Mouse (Mus musculus) hindbrain, embryonic 15.5 days (tissue): Measurements from ENCODE around the gene Frmd6. TPM values are rescaled to one million over a fixed set of nuclear protein-coding genes. Genes with fewer than 3 reads are reported as not detected.
A peak's percentile ranks its signal among the peaks of the same experiment; 100 is the strongest.

ENCODE experiments used
- ATAC-seq: fragments of 200-750 bp; cut with Nextera tagmentation; 2 replicates; pipeline ENCODE4 v1.8.0; 2017; ENCODE audit warnings: low read depth, moderate number of reproducible peaks, moderate TSS enrichment; ENCODE audit not compliant: low FRiP score
- H3K27ac ChIP-seq: fragments of 300-500 bp; sonication (generic); replicated peaks from 2 replicates; pipeline ENCODE4 v1.5.1; 2015; ENCODE audit warnings: mild to moderate bottlenecking, inconsistent platforms
- H3K27me3 ChIP-seq: fragments of 300-500 bp; sonication (generic); 2 replicates; pipeline ENCODE4 v1.6.1; 2015; ENCODE audit warnings: control low read depth, inconsistent platforms
- H3K36me3 ChIP-seq: fragments of 300-500 bp; sonication (generic); 2 replicates; pipeline ENCODE4 v1.6.1; 2015; ENCODE audit warnings: control low read depth, inconsistent platforms
- H3K4me1 ChIP-seq: fragments of 300-500 bp; sonication (generic); replicated peaks from 2 replicates; pipeline ENCODE4 v1.6.1; 2015; ENCODE audit warnings: control low read depth, inconsistent platforms
- H3K4me2 ChIP-seq: fragments of 300-500 bp; sonication (generic); 2 replicates; pipeline ENCODE4 v1.6.1; 2015; ENCODE audit warnings: moderate library complexity, mild to moderate bottlenecking, inconsistent platforms
- H3K4me3 ChIP-seq: fragments of 300-500 bp; sonication (generic); 2 replicates; pipeline ENCODE4 v1.5.1; 2015; ENCODE audit warnings: mild to moderate bottlenecking, inconsistent platforms
- H3K9ac ChIP-seq: fragments of 300-500 bp; sonication (generic); 2 replicates; pipeline ENCODE4 v1.6.1; 2015; ENCODE audit warnings: inconsistent platforms
- H3K9me3 ChIP-seq: fragments of 300-500 bp; sonication (generic); 2 replicates; pipeline ENCODE4 v1.6.1; 2016; ENCODE audit warnings: control low read depth, inconsistent platforms
- WGBS: fragments of 180-500 bp; shearing (Covaris S2); methylation state at CpG from one replicate; pipeline ENCODE4 v1.1.7; 2015; 5-methylcytosine and 5-hydroxymethylcytosine counted together
- polyA plus RNA-seq: library from polyadenylated mRNA; unstranded; fragments of >200 nt; fragmentation: Nextera tagmentation; extraction: Ambion mirVana; gene quantifications from 2 replicates; pipeline ENCODE4 v1.2.1, GENCODE M21; 2015

Frmd6 gene
- polyA plus RNA-seq, 1 experiment from 2014 or later = 8.9 TPM

DNA sequence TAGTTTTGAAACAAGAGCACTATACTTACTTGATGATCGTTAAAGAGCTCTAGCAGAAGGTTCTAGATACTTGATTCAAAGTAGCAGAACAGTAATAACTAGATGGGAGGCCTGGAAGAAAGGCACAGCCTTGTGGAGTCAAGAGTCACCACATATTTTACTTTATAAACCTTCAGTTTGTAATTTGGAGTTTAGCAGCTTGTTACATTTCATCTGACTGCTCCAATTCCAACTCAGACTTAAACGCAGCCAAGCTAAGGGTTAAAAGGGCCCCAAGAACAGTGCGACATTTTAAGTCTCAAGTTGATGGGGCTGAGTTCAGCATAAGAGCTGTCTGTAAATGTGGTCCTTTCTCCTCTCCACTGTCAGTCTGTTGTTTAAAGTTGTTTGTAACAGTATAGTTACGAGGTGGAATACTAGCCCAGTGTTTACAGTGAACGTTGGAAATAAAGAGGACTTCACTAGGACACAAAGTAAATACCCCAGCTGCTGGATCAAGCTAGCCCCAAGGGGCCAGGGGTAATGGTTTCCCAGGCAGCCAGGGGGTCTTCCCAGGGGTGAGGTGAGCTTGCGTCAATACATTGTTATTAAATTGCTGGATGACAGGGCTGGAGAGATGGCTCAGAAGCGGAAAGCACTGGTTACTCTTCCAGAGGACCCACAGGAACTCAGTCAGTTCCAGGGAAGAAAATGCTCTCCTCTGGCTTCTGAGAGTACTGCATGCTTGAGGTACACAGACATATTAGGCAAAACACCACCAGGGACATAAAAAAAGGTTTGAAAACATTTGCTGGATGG is 43.1 kb downstream of the Frmd6 start:
- Histone ChIP-seq H3K4me1 (peaks cover 8% of the 10 kb centered on the region; the same call in 1 of the 2 replicates), H3K36me3 (no peaks in the 10 kb centered on the region), H3K9ac (no peak overlapping the region), H3K4me2 (no peak overlapping the region), H3K4me3 (no peak overlapping the region), H3K27ac (no peak overlapping the region), H3K27me3 (no peaks in the 10 kb centered on the region), H3K9me3 (no peaks in the 10 kb centered on the region)
- ATAC-seq = no peak
- 48% methylated on average over 7 of the region's 7 CpGs for WGBS

DNA sequence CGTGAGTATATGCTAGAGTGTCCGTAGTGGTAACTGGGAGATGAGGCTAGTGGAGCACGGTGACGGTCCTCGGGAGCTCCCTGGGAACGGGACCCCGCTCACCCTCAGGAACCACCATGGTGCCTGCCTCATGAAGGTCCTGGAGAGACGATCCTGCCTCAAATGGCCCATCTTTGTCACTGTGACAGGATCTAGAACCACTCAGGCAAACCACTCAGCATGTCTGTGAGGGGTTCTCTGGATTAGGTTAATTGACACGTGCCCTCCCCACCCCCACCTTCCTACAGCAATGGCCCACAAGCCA is 43.6 kb downstream of the Frmd6 start:
- no peak overlapping the region for H3K27ac ChIP-seq
- ATAC-seq = no peak
- no peaks in the 10 kb centered on the region for H3K36me3 ChIP-seq
- H3K4me1 ChIP-seq = peaks cover 8% of the 10 kb centered on the region; the same call in 1 of the 2 replicates
- no peaks in the 10 kb centered on the region for H3K9me3 ChIP-seq
- no peaks in the 10 kb centered on the region for H3K27me3 ChIP-seq
- no peak overlapping the region for H3K4me3 ChIP-seq
- H3K9ac ChIP-seq = no peak overlapping the region
- H3K4me2 ChIP-seq = no peak overlapping the region
- WGBS = 81% methylated on average over 9 of the region's 9 CpGs

DNA sequence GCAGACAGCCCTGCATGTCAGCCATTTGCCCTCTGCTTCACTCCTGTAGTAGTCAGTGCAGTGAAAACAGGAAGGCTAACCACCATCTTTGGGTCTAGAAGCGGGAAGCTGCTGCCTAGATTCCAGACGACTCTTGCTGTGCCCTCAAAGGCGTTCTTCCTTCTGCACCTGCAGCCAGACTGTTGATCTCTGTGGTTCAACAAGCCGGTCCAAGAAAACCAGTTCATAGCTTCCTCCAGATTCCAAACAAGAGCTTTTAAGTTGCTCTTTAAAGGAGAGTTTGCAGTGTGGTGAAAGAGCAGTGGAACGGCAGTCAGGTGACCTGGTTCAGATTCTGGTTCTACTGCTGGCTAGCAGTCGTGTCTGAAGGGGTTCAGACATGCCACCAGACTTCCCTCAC is 48.2 kb downstream of the Frmd6 start:
- no peaks in the 10 kb centered on the region for H3K36me3 ChIP-seq

DNA sequence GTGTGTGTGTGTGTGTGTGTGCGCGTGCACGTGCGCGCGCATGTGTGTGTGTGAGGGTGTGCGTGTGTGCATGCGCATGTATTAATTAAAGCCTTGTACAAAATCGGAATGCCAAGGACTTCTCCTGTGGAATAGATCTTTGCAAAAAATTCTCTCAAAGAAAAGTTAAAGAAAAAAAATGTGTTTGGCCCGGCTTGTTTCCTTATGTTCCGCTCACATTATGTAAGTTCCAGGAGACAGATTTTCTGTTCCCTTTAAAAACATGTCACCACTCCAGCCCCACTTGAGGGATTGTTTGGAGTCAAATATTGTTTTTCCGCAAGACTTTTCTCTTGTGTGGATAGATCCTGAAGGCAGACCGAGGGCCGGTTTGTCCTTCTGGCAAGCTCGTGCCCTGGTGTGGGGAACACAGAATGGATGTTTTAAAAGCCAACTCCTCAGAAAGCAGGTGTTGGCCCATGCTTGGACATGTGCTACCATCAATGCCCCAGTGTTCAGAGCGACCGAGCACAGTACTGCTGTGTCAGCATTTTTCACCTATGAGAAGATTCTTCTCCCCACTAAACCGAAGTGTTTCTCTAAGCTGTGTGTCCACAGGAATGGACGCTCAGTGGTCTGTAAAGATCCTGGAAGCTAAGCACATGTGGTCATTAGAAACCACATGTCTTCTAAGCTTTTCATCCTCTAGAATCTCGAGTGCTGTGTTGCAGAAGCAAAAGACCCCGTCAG is 51.1 kb downstream of the Frmd6 start:
- Histone ChIP-seq H3K4me2 (no peak overlapping the region), H3K9ac (no peak overlapping the region), H3K36me3 (no peaks in the 10 kb centered on the region), H3K27me3 (no peaks in the 10 kb centered on the region), H3K4me1 (peaks cover 6% of the 10 kb centered on the region; the same call in 1 of the 2 replicates), H3K9me3 (no peaks in the 10 kb centered on the region), H3K4me3 (no peak overlapping the region), H3K27ac (no peak overlapping the region)
- no peak for ATAC-seq
- 92% methylated on average over 21 of the region's 21 CpGs for WGBS

More for the DNA sequence above, 48.2 kb downstream of the Frmd6 start:
- WGBS = 86% methylated on average over 6 of the region's 6 CpGs
- Histone ChIP-seq H3K4me2 (no peak overlapping the region), H3K9me3 (no peaks in the 10 kb centered on the region), H3K4me1 (peaks cover under 1% of the 10 kb centered on the region; the same call in 1 of the 2 replicates), H3K27me3 (no peaks in the 10 kb centered on the region), H3K9ac (no peak overlapping the region), H3K4me3 (no peak overlapping the region), H3K27ac (peak overlapping the region; percentile 8; the same call in 1 of the 2 replicates)
- no peak for ATAC-seq

DNA sequence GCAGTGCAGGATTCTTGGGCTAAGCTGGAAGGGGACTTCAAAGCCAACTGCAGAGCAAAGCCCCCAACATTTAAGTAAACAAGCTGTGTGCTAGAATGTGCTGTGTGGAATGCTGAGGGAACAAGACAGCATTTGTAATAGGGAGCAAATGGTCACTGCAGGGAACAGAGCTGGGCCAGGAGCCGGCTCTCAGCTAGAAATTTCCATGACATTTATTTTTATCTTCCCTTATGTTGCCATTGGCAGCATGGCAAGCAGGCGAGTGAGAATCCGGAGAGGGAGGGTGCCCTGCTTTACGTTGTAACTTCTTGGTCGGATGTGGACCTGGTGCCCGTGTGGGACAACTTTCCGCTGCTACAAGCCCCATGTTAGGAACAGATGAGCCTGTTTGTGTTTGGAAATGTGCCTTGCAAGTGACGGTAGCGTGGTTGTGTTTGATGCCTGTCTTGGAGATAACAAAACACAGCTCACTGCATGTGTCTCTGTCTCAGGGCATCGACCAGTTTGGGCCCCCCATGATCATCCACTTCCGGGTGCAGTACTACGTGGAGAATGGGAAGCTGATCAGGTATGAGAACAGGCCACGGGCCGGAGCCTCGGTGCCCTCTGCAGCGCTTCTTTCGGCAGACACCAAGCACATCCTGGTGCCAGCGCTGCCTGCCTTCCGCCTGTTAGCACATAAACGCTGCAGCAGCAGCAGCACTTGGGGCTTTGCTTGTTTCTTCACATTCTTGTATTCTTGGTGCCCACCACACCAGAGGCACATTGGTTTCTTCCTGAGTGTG is 52.8 kb downstream of the Frmd6 start:
- H3K27ac ChIP-seq = no peak overlapping the region
- H3K9me3 ChIP-seq = no peaks in the 10 kb centered on the region
- 85% methylated on average over 20 of the region's 20 CpGs for WGBS
- no peaks in the 10 kb centered on the region for H3K27me3 ChIP-seq
- H3K4me1 ChIP-seq = peaks cover 14% of the 10 kb centered on the region
- no peak overlapping the region for H3K4me2 ChIP-seq
- no peak overlapping the region for H3K9ac ChIP-seq
- no peak overlapping the region for H3K4me3 ChIP-seq
- no peaks in the 10 kb centered on the region for H3K36me3 ChIP-seq
- no peak for ATAC-seq

DNA sequence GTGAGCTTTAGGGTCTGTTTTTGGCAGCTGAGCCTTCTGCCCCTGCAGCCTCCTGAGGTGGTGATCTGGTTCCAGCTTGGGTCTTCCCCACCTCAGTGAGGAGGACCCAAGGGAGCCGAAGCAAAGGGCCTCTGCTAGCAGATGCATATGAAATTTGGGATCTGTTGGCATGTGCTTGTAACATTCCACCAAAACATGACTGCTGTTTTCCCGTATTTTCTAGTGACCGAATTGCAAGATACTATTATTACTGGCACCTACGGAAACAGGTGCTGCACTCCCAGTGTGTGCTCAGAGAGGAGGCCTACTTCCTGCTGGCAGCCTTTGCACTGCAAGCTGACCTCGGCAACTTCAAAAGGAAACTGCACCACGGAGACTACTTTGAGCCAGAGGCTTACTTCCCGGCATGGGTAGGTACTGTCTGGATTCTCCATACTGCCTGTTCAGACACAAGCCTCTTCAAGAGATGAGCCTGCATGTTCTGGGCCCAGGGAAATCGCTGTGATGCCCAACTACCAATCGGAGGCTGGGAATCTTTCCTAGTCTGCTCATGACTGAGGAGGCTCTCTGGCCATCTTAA is 55.2 kb downstream of the Frmd6 start:
- no peak overlapping the region for H3K4me2 ChIP-seq
- H3K4me1 ChIP-seq = peaks cover 14% of the 10 kb centered on the region
- no peak overlapping the region for H3K4me3 ChIP-seq
- no peak overlapping the region for H3K9ac ChIP-seq
- H3K36me3 ChIP-seq = no peaks in the 10 kb centered on the region
- 73% methylated on average over 9 of the region's 9 CpGs for WGBS
- H3K9me3 ChIP-seq = no peaks in the 10 kb centered on the region
- no peak for ATAC-seq
- no peak overlapping the region for H3K27ac ChIP-seq
- H3K27me3 ChIP-seq = no peaks in the 10 kb centered on the region

DNA sequence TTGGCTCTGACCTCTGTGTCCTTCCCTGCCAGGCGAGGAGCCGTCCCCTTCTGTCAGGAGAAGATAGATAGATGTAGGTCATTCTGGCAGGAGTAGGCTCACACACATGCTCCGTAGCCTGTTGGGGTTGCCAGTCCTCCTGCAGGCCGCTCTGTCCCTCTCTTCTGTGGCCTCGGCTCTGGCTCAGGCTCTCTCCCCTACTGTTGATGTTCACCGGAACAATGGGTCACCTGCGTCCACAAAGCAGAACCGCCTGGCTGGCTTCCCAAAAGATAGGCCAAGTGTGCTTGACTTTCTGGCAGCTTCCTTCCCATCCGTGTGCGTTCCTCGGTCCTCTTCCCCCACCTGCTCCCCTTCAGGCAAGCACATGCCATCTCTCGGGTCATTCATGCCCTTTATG is 56.0 kb downstream of the Frmd6 start:
- 50% methylated on average over 12 of the region's 12 CpGs for WGBS
- Histone ChIP-seq H3K27me3 (no peaks in the 10 kb centered on the region), H3K9ac (no peak overlapping the region), H3K4me3 (no peak overlapping the region), H3K4me1 (peaks cover 14% of the 10 kb centered on the region), H3K4me2 (no peak overlapping the region), H3K9me3 (no peaks in the 10 kb centered on the region), H3K36me3 (no peaks in the 10 kb centered on the region), H3K27ac (no peak overlapping the region)
- ATAC-seq = peak; percentile 72; the same call in 1 of the 2 replicates

DNA sequence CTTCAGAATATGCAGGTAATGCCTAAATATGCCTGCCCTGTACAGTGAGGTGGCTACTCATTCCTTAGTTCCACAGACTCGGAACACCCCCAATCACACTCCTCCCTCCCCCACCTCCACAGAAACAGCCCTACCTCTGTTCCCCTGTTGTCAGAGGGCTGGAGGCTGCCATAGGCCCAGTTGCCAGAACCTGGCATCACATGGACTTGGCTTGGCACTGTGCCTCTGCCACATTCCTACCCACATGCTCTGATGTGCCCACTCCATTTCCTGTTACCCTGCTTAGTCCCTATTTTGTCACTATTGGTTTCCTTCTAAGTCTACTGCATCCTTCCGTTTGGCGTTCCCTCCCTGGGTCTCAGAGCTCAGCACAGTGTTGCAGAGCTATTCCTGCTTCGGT is 56.5 kb downstream of the Frmd6 start:
- Histone ChIP-seq H3K27me3 (no peaks in the 10 kb centered on the region), H3K4me3 (no peak overlapping the region), H3K36me3 (no peaks in the 10 kb centered on the region), H3K4me1 (peaks cover 14% of the 10 kb centered on the region), H3K9me3 (no peaks in the 10 kb centered on the region), H3K9ac (no peak overlapping the region), H3K4me2 (no peak overlapping the region), H3K27ac (0 out of 2 replicates have a peak overlapping the region, but pooled peaks have one; percentile 15)
- peak; percentile 19; the same call in 1 of the 2 replicates for ATAC-seq
- 86% methylated on average over 4 of the region's 4 CpGs for WGBS

DNA sequence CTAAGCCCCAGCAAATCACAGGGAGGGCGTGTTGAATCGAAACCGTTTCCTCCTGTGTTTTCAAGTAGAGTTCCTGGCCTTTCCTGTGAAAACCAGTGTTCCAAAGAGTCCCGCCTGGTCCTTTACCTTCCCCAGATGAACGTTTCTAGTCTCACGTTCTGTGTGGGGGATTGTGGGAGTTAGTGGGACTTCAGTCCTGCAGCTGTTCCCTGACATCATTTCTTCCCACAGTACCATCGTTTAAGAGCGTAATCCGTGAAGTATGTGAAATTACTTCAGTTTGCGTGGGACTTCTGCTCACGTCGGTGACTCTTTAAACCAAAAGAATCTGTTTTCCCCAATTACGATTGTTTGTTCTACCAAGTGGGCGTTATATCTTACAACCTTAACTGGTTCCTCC is 57.8 kb downstream of the Frmd6 start:
- Histone ChIP-seq H3K27ac (no peak overlapping the region), H3K4me1 (peaks cover 14% of the 10 kb centered on the region), H3K36me3 (no peaks in the 10 kb centered on the region), H3K4me2 (no peak overlapping the region), H3K27me3 (no peaks in the 10 kb centered on the region), H3K4me3 (no peak overlapping the region), H3K9me3 (no peaks in the 10 kb centered on the region), H3K9ac (no peak overlapping the region)
- 94% methylated on average over 14 of the region's 14 CpGs for WGBS
- no peak for ATAC-seq

DNA sequence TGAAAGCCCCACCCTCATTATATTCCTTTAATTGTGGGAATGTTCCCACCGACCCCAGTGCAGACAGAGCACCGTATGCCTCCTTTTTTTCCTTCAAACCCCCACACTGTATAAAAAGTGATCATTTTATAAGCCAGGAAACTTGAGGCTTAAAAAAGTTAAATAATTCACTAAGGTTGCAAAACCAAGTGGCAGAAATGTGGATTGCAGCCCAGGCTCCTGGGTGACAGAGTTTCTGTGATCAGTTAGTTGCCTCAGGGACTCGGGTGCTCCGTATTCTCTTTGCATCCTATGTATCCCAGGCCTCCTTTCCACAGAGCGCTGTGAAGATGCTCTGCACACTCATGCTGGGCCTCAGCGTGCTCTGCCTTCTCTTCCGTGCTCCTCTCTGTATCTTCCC is 58.8 kb downstream of the Frmd6 start:
- Histone ChIP-seq H3K4me2 (no peak overlapping the region), H3K27ac (no peak overlapping the region), H3K4me3 (no peak overlapping the region), H3K36me3 (no peaks in the 10 kb centered on the region), H3K4me1 (peaks cover 14% of the 10 kb centered on the region), H3K9me3 (no peaks in the 10 kb centered on the region), H3K9ac (no peak overlapping the region), H3K27me3 (no peaks in the 10 kb centered on the region)
- no peak for ATAC-seq
- 92% methylated on average over 7 of the region's 7 CpGs for WGBS

DNA sequence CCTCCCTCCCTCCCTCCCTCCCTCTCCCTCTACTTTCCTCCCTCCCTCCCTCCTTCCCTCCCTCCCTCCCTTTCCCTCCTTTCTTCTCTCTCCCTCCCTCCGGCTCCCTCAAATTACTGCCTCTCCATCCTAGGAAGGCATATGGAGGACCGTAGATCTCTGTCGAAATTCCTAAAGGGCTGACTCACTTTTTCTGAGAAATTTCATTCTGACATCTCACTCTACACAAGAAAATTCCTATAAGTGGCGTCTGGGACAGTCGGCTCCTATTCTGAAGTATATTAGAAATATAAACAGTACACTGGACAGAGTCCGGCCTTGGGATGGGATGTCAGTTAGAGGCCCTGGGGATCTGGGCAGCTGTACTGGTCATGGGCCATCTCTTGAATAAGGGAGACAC is 59.7 kb downstream of the Frmd6 start:
- Histone ChIP-seq H3K9me3 (no peaks in the 10 kb centered on the region), H3K4me2 (no peak overlapping the region), H3K27ac (no peak overlapping the region), H3K27me3 (no peaks in the 10 kb centered on the region), H3K36me3 (no peaks in the 10 kb centered on the region), H3K4me3 (no peak overlapping the region), H3K4me1 (peaks cover 14% of the 10 kb centered on the region), H3K9ac (no peak overlapping the region)
- 89% methylated on average over 5 of the region's 6 CpGs for WGBS
- ATAC-seq = no peak

DNA sequence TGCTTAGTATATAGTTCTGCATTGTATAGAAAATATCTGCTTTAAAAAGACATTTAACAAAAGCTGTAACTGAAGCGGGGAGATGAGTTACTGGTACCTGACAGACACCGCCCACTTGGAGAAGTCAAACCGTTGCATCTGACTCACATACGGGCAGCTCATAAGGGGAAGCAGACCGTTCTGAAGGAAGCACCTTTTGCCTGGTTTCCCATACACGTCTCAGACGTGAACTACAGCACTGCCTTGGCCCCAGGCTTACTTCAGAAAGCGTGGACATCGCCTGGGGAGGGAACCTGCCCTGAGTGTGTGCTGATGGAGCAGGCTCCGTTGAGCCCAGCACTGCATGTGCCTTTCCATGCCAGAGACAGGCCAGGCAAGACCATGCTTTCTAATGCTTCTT is 60.3 kb downstream of the Frmd6 start:
- ATAC-seq = no peak
- Histone ChIP-seq H3K27ac (no peak overlapping the region), H3K9me3 (no peaks in the 10 kb centered on the region), H3K4me1 (peaks cover 14% of the 10 kb centered on the region), H3K27me3 (no peaks in the 10 kb centered on the region), H3K36me3 (no peaks in the 10 kb centered on the region), H3K4me2 (no peak overlapping the region), H3K4me3 (no peak overlapping the region), H3K9ac (no peak overlapping the region)
- WGBS = 88% methylated on average over 10 of the region's 10 CpGs
